Mouse (Mus musculus): ENCODE results near the gene Tgif2.
"Not testable (repeated sequence)": the region's sequence is repeated elsewhere in the genome, so short reads cannot be mapped to it uniquely, and the experiment has no call there.

Tgif2 gene

DNA sequence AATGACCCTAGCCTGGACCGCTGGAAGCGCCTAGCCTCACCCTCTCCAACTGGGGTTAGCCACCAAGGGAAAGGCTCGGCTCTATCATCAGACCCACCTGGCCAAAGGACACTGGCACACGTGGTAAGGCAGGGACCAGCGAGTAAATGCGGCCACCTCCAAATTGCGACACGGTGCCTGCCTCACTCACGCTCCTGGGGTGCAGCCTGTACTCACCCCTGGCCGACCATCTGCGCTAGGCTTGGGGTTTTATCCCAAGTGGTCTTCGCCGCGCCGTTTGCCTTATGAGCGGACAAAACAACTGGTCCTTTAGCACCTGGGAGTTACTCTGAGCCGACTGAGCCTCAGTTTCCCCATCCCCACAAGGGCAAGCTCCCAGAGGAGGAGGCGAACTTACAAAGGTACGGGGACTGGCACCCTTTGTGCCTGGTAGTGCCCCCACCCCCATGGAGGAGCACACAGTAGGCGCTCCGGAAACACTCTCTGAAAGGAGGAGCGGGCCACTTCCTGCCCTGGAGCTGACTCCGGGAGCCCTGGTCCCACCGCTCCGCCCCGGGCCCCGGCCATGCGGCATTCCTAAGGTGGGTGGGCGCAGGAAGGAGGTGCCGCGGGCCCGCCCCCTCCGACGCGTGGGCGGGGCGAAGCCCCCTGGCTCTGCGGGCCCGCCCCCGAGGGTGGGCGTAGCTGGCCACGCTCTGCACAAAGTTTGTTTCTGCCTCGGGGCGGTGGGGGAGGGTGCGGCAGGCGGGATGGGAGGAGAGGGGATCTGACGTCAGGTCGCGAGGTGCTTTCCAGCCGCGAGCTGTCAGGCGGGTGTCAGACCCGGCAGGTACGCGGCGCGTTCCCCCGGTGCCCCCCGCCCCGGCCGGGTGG is at the start of gene Tgif2:
Gene Tgif2, plus strand, starts transcription at position 689 of the 873 bp plus-strand sequence.
- peak; percentile 95 for DNase-seq (ENCODE audit: low spot score)

DNA sequence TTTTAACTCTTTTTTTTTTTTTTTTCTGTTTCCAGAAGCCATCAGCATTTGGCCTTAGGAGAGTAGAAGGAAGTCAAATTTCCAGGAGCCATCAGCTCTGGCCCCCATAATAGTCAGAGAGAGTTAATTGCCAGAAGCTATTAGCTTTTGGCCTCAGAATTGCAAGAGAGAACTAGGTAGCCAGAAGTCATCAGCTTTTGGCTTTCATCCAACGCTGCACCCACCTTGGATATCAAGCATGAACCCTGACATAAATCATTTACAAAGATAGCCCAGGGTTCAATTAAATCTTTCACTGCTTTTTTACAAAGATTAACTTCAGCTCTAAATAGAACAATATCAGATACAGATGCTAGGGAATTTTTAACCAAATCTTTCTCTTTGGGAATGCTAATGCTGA is 41.3 kb upstream of the Tgif2 start:
- no peak for DNase-seq (ENCODE audit: low spot score)

DNA sequence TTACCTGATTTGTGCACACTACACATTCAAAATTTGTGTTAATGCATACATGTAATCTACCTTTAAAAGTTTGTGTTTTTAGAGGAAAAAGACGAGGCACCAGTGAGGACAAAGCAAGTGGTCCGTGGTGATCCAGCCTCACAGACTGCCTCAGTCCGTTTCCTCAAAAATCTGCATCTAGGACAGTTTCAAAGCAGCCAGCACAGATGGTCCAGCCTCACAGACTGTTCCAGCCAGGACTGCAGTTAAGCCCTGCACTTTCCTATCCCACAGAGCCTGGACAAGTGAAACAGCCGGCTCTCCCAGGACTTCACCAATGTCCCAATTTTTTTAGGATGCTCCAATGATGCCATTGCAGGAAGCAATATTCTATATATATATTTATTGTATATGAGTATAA is 38.8 kb upstream of the Tgif2 start:
- DNase-seq (ENCODE audit: low spot score) = no peak

- not testable (repeated sequence) for DNase-seq (ENCODE audit: low spot score)
These were observed 37.7 kb upstream of the Tgif2 start for GRCm38 (mm10) chr2:156802116-156802515.

- DNase-seq (ENCODE audit: low spot score) = no peak
These were observed 36.0 kb upstream of the Tgif2 start for GRCm38 (mm10) chr2:156803698-156804372.

DNA sequence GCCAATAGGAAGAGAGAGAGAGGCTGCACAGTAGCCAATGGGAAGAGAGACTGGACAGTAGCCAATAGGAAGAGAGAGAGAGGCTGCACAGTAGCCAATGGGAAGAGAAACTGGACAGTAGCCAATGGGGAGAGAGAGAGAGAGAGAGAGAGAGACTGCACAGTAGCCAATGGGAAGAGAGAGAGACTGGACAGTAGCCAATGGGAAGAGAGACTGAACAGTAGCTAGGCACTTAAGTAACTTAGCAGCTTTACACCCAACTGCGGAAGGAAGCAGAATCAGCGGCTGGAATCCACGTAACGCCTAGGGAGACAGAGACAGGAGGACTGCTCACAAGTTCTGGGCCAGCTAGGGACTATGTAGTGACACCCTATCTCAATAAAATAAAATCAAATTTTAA is 35.2 kb upstream of the Tgif2 start:
- no peak for DNase-seq (ENCODE audit: low spot score)

GRCm38 (mm10) chr2:156806886-156807285 is 32.9 kb upstream of the Tgif2 start:
- no peak for DNase-seq (ENCODE audit: low spot score)

GRCm38 (mm10) chr2:156809579-156809978 is 30.2 kb upstream of the Tgif2 start:
- DNase-seq (ENCODE audit: low spot score) = peak; percentile 92

- no peak for DNase-seq (ENCODE audit: low spot score)
These were observed 29.1 kb upstream of the Tgif2 start for GRCm38 (mm10) chr2:156810716-156811115.

DNA sequence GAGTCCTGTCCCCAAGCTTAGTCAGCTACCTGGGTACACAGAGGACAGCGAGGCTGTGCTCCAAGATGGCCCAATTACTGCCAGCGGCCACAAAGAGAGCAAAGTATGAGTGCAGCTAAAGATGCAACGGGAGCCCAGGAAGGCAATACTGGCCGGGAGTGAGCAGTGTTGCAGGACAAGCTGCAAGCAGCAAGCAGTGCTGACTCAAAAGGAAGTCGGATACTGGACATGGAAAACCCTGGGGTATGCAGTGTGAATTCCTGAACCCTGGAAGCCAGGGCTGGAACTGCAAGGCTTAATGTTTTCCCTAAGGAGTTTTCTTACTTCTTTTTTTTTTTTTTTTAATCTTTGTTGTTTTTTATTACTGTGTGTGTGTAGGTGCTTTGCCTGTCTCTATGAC is 28.3 kb upstream of the Tgif2 start:
- no peak for DNase-seq (ENCODE audit: low spot score)

DNA sequence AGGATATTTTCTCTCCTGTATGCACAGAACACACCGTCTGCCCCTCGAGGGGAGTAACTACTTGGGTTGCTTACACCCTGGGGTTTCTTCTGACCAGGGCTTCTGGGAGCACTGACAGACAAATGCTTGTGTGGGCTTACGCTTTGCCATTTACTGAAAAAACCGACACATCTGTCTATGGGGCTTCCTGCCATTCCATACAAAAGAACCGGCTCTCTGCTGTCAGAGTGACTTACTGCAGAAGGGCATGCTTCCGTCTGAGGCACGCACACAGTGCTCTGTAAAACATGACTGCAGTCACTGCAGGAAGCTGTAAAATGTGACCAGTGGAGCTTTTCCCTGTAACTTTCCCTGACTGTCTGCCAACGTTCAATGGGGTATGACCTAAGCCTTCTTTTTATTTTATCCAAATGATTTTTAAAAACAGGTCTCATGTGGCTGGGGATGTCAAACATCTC is 25.4 kb upstream of the Tgif2 start:
- peak; percentile 60 for DNase-seq (ENCODE audit: low spot score)

DNA sequence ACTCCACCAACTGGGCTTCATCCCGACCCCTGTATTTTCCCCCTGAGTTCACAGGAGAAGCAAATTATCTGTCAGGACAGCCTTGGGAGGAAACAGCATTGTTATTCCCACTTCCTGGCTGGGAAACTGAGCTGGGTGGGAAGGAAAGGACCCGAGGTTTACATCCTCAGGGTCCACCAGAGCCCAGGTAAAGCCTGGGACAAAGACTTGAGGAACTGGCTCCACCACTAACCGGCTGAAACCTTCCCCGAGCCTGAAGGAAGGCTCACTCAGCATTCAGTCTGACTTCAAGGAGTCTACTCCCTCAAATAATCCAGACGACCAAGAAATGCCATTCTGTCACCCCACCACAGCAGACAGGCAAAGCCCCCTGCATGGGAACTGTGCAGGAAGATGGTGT is 24.9 kb upstream of the Tgif2 start:
- DNase-seq (ENCODE audit: low spot score) = peak; percentile 27

- DNase-seq (ENCODE audit: low spot score) = no peak
These were observed 24.4 kb upstream of the Tgif2 start for GRCm38 (mm10) chr2:156815412-156815811.

DNA sequence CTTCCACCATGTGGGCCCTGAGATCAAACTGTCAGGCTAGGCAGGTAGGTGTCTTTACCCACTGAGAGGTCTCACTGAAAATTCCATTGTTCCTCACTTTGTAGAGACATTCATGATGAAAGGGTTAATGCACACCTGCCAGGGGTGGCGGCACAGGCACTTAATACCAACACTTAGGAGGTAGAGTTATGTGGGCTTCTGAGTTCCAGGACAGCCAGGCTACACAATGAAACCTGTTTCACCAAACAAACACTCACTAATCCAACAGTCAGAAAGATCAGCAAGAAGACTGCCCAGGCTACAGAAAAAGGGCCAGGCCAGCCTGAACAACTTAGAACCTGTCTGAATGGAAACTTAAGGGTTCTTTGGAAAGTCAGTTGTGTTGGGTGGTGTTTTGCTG is 23.7 kb upstream of the Tgif2 start:
- no peak for DNase-seq (ENCODE audit: low spot score)

DNA sequence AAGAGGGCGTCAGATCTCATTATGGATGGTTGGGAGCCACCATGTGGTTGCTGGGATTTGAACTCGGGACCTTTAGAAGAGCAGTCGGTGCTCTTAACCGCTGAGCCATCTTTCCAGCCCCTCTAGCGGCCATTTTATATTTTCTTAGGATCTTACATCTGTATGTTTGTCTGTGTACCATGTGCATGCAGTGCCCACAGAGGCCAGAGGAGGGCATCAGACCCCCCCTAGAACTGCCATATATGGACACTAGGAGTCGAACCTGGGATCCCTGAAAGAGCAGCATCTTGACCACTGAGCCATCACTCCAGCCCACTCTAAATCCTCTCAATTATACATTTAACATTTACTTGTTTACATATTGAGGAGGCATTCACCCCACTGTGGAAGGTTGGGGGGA is 14.7 kb upstream of the Tgif2 start:
- not testable (repeated sequence) for DNase-seq (ENCODE audit: low spot score)

DNA sequence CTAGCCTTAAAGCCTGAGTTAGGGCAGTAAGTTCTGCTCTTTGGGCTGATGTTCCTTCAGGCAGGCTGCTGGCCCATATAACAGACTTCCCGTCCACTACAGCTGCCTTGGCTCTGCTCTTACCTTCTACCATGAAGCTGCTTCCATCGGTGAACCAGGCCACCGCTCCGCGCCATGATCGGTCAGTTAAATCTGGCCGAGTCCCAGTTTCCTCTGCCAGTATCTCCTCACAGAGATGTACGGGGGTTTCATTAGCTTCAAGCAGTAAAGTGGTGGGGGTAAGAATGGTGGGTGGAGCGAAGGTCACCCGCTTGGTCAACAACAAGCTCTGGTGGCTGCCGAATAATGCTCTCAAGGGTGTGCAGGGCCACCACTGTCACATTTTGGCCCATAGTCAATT is 5.5 kb upstream of the Tgif2 start:
- no peak for DNase-seq (ENCODE audit: low spot score)

DNA sequence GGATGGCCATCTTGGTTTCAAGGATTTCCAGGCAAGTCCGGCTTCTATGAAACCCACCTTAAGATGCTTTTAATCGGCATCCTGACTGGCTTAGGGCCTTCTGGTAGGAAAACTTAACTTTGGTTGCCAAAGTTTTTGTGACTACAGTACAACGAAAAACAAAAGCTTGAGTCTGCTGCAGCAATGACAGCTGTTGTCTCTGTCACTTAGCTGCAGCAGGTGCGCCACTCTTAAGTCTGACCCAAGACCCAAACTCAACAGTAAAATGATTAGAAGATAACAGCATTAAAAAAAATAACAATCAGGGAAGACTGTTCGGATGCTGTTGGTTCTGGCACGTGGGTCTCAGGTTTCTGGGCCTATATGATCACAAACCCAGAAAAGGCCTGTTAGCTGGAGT is 968 bp upstream of the Tgif2 start:
- no peak for DNase-seq (ENCODE audit: low spot score)

DNA sequence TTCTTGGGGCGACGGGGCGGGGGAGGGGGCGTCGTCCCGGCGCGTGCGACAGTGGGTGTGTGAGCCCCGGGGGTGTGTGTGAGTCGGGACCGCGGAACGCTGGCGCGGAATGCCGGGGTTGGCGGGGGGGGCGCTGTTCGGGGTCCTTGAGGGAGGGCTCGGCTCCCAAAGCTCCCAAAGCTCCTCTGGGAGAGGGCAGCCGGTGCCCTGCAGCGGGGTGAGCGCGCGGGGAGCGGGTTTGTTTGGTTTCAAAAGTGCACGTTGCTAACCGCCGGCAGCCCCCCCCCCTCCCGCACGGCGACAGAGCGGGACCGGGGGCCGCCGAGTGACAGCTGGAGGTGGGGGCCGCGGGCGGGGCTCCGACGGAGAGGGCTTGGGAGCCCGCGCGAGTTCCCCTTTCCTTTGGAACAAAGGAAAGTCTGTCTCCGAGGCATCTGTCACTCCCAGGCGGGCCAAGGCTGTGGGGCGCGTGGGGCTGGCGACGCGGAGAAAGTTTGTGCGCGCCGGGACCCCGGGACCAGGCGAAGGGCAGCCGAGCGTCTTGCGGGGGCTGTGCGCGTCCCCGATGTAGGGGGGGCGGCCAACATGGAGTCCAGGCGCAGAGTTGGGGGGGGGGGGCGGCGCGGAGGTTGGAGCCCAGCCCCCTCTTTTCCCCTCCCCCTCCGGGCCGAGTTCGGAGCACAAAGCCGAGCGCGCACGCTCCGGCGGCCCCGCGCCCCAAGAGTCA is 657 bp downstream of the Tgif2 start:
- DNase-seq (ENCODE audit: low spot score) = peak; percentile 63

DNA sequence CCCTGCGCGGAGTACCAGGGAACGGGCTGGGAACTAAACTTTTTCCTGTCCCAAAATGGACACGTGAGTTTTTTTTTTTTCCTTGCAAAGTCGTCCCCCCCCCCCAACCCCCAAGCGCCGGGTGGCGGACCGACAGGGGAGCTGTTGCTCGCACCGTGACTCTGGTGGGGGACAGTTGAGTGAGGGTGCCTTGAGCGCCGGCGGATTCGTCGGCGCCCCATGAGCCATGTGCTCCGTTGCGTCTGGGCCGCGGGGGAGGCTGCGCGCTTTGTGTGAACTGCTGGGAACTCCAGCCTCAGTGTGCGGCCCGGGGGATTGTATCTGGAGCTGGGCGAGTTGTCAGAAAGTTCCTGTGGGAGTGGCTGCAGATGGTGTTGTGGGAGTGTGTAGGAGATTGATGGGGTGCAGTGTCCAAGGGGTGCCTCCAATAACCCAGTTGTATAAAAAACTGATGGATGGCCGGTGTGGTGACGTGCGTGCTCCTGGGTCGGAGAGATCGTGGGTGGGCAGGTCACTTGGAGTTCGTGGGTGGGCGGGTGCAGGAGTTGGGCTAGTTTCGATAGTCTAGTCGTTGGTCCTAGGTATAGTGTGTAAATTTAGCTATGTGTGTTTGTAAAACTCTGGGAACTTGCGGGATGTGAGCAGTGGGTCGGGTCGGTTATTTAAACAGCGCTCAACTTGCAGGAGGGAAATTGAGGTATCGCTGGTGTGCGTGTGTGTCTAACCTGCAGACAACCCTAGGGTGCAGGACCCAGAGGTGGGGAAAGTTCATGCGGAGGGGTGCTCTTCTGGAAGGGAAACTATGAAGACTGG is 1.4 kb downstream of the Tgif2 start:
- peak; percentile 67 for DNase-seq (ENCODE audit: low spot score)

DNA sequence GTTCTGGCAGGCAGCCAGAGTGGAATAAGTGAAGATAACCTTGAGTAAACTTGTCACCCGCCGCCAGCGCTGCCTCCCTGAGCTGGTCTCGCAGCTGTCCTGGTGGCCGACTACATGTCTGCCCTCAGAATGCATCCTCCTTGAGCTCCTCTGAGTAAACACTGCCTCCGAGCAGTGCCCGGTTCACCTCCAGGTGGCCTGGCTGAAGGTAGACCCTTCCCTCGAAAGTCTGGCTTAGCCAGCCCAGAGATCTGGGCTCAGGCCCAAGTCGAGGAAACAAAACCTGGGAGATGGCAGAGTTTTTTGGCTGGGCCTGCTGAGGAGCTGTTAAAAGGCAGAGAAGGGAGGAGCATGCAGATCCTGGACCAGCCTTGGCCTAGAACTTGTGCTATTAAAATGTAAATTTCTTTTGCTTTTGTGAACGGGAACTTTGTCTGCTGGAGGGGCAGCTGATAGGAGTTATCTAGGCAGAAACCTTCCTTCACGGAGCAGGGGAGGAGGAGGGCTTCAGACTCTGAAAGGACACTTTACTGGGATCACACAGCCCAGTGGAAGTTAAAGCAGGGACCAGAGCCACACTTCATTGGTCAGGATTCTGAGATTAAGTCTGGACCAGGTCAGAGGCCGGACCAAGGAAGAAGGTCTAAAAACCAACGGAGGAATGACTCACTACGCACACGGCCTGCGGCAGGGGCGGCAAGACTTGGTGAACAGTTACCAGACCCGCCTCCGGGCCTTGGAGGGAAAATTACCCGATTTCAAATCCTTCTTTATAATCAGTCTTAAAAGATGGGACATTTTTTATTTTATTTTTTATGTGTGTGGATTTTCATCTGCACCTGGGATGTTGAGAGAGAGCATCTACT is 2.3 kb downstream of the Tgif2 start:
- DNase-seq (ENCODE audit: low spot score) = peak; percentile 46

DNA sequence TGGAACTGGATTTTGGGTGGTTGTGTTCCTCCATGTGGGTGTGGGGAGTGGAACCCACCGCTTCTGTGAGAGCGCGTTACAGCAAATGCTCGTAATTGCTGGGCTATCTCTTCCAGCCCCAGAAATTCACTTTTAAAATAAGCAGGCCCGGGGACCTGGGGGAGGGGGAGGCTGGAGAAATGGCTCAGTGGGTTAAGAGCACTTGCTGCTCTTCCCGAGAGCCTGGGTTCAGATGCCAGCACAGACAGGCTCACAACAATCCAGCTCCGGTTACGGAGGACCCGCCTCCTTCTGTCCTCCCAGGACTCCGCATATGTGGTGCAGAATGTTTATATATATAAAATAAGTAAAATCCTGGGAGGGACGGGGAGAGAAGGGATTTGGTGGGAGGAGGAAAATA is 2.9 kb downstream of the Tgif2 start:
- DNase-seq (ENCODE audit: low spot score) = no peak

Measured in retina, embryonic 14.5 days (tissue).